Mouse (Mus musculus): ENCODE results near the gene Scarf1. TPM values are rescaled to one million over a fixed set of nuclear protein-coding genes. Genes with fewer than 3 reads are reported as not detected.

The Scarf1 gene
- polyA plus RNA-seq, 1 experiment from 2014 or later: 3.9 TPM

DNA sequence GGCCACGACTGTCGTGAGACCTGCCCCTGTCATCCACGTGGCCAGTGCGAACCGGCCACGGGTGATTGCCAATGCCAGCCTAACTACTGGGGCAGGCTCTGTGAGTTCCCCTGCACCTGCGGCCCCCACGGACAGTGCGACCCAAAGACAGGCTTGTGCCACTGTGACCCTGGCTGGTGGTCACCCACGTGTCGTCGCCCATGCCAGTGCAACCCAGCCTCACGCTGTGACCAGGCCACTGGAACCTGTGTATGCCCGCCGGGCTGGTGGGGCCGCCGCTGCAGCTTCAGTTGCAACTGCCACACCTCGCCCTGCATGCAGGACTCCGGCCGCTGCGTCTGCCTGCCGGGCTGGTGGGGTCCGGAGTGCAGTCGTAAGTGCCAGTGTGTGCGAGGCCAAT is 1.8 kb downstream of the Scarf1 start:
- no peaks in the 10 kb centered on the region for H3K27me3 ChIP-seq
- H3K27ac ChIP-seq: no peak overlapping the region
- WGBS: 91% methylated on average over 25 of the region's 25 CpGs
- H3K4me3 ChIP-seq (replicated peaks): no peak overlapping the region
- ATAC-seq (ENCODE audit: low FRiP score): no peak
- no peak overlapping the region for H3K9ac ChIP-seq
- H3K9me3 ChIP-seq: no peaks in the 10 kb centered on the region
- H3K4me2 ChIP-seq: no peak overlapping the region
- H3K4me1 ChIP-seq: peaks cover 3% of the 10 kb centered on the region
- no peaks in the 10 kb centered on the region for H3K36me3 ChIP-seq (replicated peaks)

DNA sequence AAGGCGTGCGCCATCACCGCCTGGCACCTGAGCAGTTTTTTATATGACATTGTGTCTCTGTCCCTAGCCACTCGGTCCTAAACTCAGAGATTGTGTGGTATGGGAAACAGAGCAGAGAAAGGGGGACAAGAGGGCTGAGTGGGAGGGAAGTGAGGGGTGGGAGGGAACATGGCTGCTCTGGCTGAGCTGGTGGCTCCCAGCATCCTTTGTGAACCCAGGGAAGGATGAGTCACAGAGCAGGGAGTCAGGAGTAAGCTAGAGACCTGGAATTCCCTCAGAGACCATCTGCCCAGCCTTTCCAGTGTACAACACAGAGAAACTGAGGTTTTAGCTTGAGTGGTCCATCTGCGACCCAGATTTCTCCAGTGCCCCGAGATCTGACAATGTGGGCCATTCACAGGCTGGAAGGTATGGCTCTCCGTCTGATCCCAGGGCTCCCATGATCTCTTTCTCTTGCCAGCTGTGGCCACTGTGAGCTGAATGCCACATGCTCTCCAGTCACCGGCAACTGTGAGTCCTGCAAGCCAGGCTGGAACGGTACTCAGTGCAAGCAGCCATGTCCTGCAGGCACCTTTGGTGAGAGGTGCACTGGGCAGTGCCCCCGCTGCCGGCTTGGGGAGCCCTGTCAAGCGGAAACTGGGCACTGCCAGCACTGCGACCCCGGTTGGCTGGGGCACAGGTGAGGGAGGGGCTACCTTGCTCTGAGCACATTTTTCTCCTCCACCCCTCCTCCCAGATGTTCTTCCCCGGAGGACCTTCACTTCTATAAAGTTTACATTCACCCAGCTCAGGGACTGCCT is 6.7 kb downstream of the Scarf1 start:
- no peaks in the 10 kb centered on the region for H3K4me1 ChIP-seq
- 80% methylated on average over 15 of the region's 15 CpGs for WGBS

DNA sequence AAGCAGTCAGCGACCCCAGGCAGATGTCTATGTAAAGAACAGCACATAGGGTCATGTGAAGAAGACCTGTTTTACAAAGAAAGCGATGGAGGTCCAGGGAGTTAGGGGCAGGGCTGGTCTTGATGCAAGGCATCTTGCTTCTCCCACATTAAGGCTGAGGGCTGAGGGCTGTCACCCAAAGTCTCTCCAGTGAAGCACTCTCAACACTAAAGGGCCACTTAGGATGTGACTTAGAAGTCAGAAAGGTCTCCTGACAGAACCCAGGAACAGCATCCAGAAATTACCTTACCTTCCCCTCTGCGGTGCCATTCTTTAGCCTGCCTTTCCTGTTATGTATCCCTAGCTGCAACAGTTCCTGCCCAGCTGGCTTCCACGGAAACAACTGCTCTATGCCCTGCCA is 8.3 kb downstream of the Scarf1 start:
- no peaks in the 10 kb centered on the region for H3K36me3 ChIP-seq (replicated peaks)
- no peak overlapping the region for H3K4me3 ChIP-seq (replicated peaks)
- H3K9me3 ChIP-seq: no peaks in the 10 kb centered on the region
- H3K9ac ChIP-seq: no peak overlapping the region
- no peaks in the 10 kb centered on the region for H3K27me3 ChIP-seq
- no peak overlapping the region for H3K27ac ChIP-seq
- no peaks in the 10 kb centered on the region for H3K4me1 ChIP-seq
- WGBS: 95% methylated on average over 4 of the region's 4 CpGs
- no peak overlapping the region for H3K4me2 ChIP-seq
- ATAC-seq (ENCODE audit: low FRiP score): no peak

More for the DNA sequence above, 6.7 kb downstream of the Scarf1 start:
- H3K9me3 ChIP-seq: no peaks in the 10 kb centered on the region
- H3K36me3 ChIP-seq (replicated peaks): no peaks in the 10 kb centered on the region
- no peak overlapping the region for H3K9ac ChIP-seq
- no peak overlapping the region for H3K4me2 ChIP-seq
- H3K4me3 ChIP-seq (replicated peaks): no peak overlapping the region
- no peak for ATAC-seq (ENCODE audit: low FRiP score)
- H3K27ac ChIP-seq: no peak overlapping the region
- no peaks in the 10 kb centered on the region for H3K27me3 ChIP-seq

DNA sequence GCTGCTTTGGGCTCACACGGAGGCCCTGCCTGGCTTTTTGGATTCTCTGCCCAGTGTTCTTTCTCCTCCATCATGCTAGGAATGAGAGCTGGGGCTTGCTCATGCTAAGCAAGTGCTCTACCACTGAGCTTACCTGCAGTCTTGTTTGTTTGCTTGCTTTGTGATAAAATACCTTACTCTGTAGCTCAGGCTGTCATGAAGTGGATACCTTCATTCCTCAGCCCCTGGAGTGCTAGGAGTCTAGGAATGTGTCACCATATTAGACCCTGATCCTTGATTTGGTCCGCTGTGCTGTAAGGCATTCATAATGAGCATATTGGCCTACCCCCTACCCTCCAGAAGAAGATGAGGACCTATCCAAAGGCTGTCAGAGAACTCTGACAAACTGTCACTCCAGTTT is 9.5 kb downstream of the Scarf1 start:
- no peak overlapping the region for H3K4me2 ChIP-seq
- no peak overlapping the region for H3K9ac ChIP-seq
- no peak overlapping the region for H3K4me3 ChIP-seq (replicated peaks)
- 81% methylated on average over 2 of the region's 2 CpGs for WGBS
- no peaks in the 10 kb centered on the region for H3K27me3 ChIP-seq
- no peak for ATAC-seq (ENCODE audit: low FRiP score)
- no peaks in the 10 kb centered on the region for H3K4me1 ChIP-seq
- H3K27ac ChIP-seq: no peak overlapping the region
- H3K36me3 ChIP-seq (replicated peaks): no peaks in the 10 kb centered on the region
- no peaks in the 10 kb centered on the region for H3K9me3 ChIP-seq

DNA sequence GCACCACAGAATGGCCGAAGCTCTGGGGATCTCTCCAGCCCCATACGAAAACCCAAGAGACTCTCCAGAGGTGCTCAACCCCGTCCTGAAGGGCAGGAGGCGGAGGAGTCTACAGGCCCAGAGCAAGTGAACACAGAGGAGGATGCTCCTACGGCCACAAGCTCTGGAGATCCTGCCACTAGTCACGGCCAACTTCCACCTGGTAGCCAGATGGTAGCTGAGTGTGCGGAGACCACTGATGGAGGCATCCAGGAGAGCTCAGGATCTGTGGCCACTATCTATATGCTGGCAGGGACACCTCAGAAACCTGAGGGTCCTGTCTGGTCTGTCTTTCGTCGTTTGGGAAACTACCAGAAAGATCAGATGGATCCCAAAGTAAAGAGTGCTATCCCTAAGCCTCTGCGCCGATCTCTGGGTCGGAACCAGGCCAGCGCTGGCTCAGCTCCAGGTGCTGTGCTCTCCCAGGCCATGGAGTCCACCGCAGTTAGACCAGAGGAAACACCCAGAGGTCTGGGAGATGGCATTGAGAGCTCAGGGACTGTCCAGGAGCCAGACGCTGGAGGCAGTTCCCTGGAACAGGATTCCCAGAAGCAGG is 12.3 kb downstream of the Scarf1 start:
- H3K27ac ChIP-seq: no peak overlapping the region
- no peak overlapping the region for H3K9ac ChIP-seq
- no peaks in the 10 kb centered on the region for H3K36me3 ChIP-seq (replicated peaks)
- no peaks in the 10 kb centered on the region for H3K27me3 ChIP-seq
- no peak overlapping the region for H3K4me2 ChIP-seq
- H3K4me3 ChIP-seq (replicated peaks): no peak overlapping the region
- H3K9me3 ChIP-seq: no peaks in the 10 kb centered on the region
- ATAC-seq (ENCODE audit: low FRiP score): no peak
- 85% methylated on average over 15 of the region's 15 CpGs for WGBS
- no peaks in the 10 kb centered on the region for H3K4me1 ChIP-seq

DNA sequence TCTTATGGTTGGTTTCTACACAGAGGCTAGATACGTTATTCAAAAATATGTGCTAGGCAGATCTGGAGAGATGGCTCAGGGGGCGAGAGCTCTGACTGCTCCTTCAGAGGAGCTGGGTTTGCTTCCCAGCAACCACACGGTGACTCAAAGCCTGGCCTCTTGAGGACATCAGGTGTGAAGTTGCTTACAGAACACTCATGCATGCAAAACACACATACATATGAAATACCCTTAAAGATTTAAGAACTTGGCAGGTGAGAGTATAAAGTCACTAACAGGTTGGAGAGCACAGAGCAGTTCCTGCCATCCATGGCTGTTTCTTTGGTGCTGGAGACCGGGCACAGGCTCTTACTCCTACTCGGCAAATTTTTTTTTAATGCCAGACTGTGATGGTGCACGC is 13.6 kb downstream of the Scarf1 start:
- H3K4me3 ChIP-seq (replicated peaks): no peak overlapping the region
- no peak overlapping the region for H3K27ac ChIP-seq
- 88% methylated on average over 6 of the region's 6 CpGs for WGBS
- no peaks in the 10 kb centered on the region for H3K4me1 ChIP-seq
- H3K9me3 ChIP-seq: no peaks in the 10 kb centered on the region
- H3K27me3 ChIP-seq: no peaks in the 10 kb centered on the region
- no peak for ATAC-seq (ENCODE audit: low FRiP score)
- no peak overlapping the region for H3K9ac ChIP-seq
- no peaks in the 10 kb centered on the region for H3K36me3 ChIP-seq (replicated peaks)
- no peak overlapping the region for H3K4me2 ChIP-seq

DNA sequence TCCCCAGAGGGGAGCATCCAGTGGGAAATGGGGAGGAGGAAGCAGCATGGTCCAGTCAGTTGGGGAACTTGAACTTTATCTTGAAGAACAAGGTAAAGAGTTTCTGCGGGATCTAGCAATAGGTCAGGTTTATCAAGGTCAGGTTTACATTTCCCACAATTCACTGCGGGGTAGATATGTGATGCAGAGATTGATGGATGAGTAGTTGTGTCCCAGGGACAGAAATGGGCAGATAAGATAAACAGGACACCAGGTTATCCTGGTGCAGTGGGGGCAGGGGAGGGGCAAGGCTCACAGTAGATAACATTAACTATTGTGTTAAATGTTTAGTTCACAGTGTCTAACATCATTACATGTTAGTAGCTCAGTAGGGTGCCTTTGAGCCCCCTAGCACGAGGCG is 16.4 kb downstream of the Scarf1 start:
- no peak for ATAC-seq (ENCODE audit: low FRiP score)
- Histone ChIP-seq H3K9me3 (no peaks in the 10 kb centered on the region), H3K4me1 (peaks cover 17% of the 10 kb centered on the region), H3K27me3 (no peaks in the 10 kb centered on the region), H3K4me2 (no peak overlapping the region), H3K4me3 (replicated peaks) (no peak overlapping the region), H3K27ac (no peak overlapping the region), H3K36me3 (replicated peaks) (no peaks in the 10 kb centered on the region), H3K9ac (no peak overlapping the region)
- 53% methylated on average over 4 of the region's 4 CpGs for WGBS

DNA sequence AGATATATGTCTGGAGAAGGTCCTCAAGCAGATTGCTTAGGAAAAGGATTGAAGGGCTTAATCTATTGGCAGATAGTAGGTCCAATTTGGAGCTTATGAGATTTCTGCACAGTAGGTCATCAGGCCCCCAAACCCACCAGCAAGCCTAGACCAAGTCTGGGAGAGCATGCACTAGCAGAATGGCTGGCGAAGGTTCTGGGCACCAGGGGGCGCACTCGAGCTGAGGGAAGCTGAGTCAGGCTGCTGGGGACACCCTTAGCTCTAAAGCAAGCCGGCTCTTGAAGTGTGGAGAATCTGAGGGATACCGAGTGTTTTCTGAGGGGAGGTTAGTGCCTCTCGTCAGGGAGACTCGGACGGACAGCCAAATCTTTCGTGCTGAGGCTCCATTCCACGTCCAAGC is 17.0 kb downstream of the Scarf1 start:
- Histone ChIP-seq H3K4me2 (peak overlapping the region; percentile 95), H3K4me1 (peaks cover 17% of the 10 kb centered on the region), H3K4me3 (replicated peaks) (peak overlapping the region; percentile 76), H3K9ac (peak overlapping the region; percentile 87), H3K36me3 (replicated peaks) (no peaks in the 10 kb centered on the region), H3K27ac (peak overlapping the region; percentile 97), H3K27me3 (no peaks in the 10 kb centered on the region), H3K9me3 (no peaks in the 10 kb centered on the region)
- ATAC-seq (ENCODE audit: low FRiP score): 0 out of 2 replicates have a peak, but pooled peaks have one; percentile 22
- WGBS: 2% methylated on average over 10 of the region's 10 CpGs

DNA sequence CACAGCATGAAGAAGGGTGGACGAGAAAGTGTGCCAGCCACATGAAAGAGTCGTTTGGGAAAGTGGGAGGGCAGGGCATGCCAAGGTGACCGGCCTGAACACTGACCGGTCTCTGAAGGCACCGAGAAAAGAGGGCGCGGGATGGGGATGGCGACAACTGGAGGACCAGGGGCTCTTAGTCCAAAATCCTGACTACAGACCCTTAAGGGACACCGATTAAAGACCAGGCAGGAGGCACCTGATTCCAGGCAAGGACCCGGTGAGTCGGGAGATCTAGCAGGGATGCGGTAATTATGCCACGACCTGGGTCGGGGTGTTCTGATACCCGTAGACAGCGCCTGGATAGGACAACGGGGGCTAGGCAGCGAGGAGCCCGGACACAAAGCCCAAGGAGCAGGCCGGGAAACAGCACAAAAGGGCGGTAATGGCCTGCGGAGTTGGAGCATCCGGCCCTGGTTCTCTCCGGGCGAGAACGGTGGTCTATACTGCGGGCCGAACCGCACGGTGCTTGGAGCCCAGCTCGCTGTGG is 17.6 kb downstream of the Scarf1 start:
- Histone ChIP-seq H3K9me3 (no peaks in the 10 kb centered on the region), H3K36me3 (replicated peaks) (no peaks in the 10 kb centered on the region), H3K4me1 (peaks cover 17% of the 10 kb centered on the region), H3K27ac (peak overlapping the region; percentile 97), H3K4me3 (replicated peaks) (peak overlapping the region; percentile 76), H3K9ac (peak overlapping the region; percentile 87), H3K27me3 (no peaks in the 10 kb centered on the region), H3K4me2 (peak overlapping the region; percentile 95)
- ATAC-seq (ENCODE audit: low FRiP score): peak; percentile 24
- WGBS: under 1% methylated on average over 31 of the region's 31 CpGs

DNA sequence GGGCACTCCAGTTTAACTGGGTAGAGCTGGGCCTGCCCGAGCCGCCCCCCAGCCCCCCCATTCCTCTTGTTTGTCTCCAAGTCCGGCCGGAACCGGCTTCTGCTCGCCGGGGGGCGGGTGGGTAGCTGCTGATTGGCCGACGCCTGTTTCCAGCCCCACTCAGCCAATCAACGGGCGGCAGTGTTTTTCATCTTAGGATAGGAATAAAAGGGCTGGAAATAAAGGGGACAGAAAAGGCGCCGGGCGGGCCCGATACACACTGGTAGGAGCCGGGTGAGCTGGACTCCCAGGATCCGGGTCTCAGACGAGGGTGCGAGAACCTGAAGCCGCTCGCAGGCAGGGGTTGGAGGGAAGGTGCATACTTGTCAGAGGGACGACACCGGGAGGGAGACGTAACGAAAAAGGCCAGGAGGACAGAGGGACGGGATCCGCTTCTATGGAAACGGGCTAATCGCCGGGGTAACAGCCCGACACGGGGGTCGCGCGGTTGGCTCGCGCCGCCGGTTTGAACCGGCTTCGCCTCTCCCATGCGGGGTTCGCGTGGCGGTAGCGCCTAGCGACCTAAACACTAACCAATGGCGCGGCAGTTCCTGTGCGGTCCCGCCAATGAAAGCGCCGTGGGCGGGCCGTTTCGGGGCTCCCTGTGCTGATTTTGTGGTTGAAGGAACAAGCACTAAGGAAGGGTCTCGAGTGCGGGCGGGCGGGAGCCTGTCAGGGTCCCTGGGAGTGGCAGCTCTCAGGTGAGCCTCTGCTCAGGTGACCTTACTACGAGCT is 18.3 kb downstream of the Scarf1 start, which contains the start of gene Slc43a2:
Slc43a2 (plus strand) TSS at position 226 of the 774 bp plus-strand sequence.
- ATAC-seq (ENCODE audit: low FRiP score): peak; percentile 96
- Histone ChIP-seq H3K36me3 (replicated peaks) (no peaks in the 10 kb centered on the region), H3K4me3 (replicated peaks) (peak within 1 kb of the TSS; percentile 76), H3K4me1 (peaks cover 17% of the 10 kb centered on the region), H3K9ac (peak within 1 kb of the TSS; percentile 87), H3K9me3 (no peaks in the 10 kb centered on the region), H3K27ac (peak within 1 kb of the TSS; percentile 97), H3K4me2 (peak within 1 kb of the TSS; percentile 95), H3K27me3 (no peaks in the 10 kb centered on the region)
- under 1% methylated on average over 62 of the region's 62 CpGs for WGBS

DNA sequence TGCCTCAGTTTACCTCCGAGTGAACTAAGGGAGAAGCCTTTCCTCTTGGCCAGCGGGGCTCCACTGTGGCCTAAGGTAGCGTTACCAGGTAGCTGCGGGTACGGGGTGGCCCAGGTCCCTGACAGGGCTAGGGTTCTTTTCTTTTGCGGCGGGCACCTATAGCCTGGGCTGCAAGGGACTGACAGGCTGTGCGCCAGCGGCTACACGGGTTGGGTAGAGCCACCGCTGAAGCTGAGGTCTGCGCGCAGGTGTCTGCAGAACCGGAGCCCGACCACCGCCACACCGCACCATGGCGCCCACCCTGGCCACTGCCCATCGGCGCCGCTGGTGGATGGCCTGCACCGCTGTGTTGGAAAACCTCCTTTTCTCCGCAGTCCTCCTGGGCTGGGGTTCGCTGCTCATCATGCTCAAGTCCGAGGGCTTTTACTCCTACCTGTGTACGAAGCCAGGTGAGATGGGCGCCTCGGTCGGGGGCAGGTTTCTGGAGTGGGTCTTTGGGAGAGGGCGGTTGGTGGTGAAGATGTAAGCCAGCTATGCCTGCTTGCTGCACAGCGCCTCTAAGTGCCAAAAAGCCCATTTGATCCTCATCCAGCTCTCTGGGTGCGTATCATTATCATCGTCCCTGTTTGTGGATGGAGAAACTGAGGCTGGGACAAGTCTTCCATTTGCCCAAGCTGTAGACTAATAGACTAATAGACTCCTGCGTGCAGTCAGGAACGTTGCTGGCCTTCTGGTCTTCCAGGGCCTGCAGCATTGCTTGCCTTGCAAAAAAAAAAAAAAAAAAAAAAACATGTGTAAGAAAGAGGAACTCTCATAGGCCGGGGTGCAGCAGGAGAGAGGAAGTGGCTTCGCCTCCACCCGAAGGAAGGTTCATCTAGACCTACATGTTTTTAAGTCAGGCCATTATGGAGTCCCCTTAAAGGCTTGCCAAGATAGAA is 19.3 kb downstream of the Scarf1 start:
- 15% methylated on average over 38 of the region's 38 CpGs for WGBS
- H3K9me3 ChIP-seq: no peaks in the 10 kb centered on the region
- H3K4me2 ChIP-seq: peak overlapping the region; percentile 95
- peaks cover 20% of the 10 kb centered on the region for H3K4me1 ChIP-seq
- H3K27me3 ChIP-seq: no peaks in the 10 kb centered on the region
- H3K36me3 ChIP-seq (replicated peaks): no peaks in the 10 kb centered on the region
- H3K27ac ChIP-seq: peak overlapping the region; percentile 97; the same call in 1 of the 2 replicates
- H3K9ac ChIP-seq: peak overlapping the region; percentile 87
- ATAC-seq (ENCODE audit: low FRiP score): 0 out of 2 replicates have a peak, but pooled peaks have one; percentile 9
- peak overlapping the region; percentile 76 for H3K4me3 ChIP-seq (replicated peaks)
